Mouse (Mus musculus) adipocyte (in vitro differentiated cells): Measurements from ENCODE around the gene Rras2.
A peak's percentile ranks its signal among the peaks of the same experiment; 100 is the strongest.

Experiments used
- DNase-seq: peaks from one replicate; pipeline ENCODE4 v3.0.0-alpha.2; 2016; ENCODE audit warnings: low spot score

The Rras2 gene

GRCm38 (mm10) chr7:114114284-114114683 is 3.3 kb downstream of the Rras2 start:
- DNase-seq = no peak

DNA sequence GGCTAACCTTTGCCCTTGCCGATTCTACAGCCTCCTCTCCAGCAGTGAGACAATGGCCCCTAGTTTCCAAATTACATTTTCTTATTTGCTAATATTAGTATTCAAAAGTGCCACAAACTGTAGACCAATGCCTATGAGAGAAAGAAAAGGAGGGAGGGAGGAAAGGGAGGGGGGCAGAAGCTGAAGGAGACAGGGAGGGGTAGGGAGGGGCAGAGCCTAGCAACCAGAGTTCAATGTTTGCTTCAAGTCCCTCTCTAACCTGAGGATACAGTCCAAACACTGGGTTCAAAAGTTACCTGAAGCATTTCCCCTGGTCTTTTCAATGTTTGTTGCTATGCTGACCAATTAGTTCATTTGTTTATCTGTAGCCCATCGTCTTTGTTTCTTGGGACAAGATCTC is 7.1 kb downstream of the Rras2 start:
- DNase-seq = no peak

DNA sequence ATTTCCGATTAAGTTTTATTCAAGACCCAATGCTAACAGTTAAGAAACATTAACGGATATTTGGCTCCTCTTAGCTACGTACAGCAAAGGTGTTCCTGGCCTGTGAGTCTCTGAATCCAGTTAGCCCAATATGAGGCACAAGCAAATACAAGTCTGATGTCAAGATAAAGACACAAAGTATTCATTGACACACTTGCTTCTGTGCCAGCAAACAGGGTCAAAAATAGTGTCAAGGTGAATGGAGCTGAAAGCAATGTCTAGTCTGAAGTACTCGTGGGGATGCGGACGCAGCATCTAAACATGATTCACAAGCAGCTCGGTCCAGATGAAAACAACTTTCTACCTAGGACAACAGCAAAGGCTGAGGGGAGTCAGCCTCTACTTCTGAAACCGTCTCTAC is 11.7 kb downstream of the Rras2 start:
- no peak for DNase-seq

GRCm38 (mm10) chr7:114103629-114104347 is 13.8 kb downstream of the Rras2 start:
- DNase-seq = no peak

DNA sequence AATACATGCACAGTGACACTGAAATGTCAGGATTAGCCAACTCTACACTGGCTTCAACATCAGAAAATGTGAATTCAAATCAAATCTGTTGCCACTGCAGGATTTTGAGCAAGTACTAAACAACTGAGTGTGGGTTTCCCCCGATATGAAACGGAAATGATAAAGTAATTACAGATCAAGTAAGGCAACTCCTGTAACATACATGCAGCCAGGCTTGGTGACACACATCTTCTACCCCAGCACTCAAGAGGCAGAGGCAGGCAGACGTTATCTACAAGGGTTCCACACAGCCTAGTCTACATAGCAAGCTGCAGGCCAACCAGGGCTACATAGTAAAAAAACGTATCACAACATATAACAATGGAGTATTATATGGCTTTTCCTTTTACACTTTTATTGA is 14.4 kb downstream of the Rras2 start:
- DNase-seq = no peak

DNA sequence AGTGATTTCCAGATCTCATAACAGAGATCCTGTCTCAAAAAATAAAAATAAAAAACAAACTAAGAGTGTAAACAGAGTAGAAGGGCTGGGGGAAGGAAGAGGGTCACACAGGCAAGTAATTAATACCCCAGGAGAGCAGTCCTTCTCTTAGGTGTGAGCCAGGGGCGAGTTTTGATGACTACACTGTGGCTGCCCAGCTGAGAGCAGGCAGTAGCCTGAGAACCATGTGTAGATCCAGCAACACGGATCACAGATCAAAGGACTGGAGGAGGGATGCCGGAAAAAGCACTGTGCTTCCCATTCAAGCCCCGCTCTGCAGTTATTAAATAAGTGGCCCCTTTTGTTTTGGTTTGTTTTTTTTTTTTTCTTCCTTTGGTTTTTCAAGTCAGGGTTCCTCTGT is 15.0 kb downstream of the Rras2 start:
- DNase-seq = no peak

GRCm38 (mm10) chr7:114101412-114101811 is 16.2 kb downstream of the Rras2 start:
- DNase-seq = no peak

DNA sequence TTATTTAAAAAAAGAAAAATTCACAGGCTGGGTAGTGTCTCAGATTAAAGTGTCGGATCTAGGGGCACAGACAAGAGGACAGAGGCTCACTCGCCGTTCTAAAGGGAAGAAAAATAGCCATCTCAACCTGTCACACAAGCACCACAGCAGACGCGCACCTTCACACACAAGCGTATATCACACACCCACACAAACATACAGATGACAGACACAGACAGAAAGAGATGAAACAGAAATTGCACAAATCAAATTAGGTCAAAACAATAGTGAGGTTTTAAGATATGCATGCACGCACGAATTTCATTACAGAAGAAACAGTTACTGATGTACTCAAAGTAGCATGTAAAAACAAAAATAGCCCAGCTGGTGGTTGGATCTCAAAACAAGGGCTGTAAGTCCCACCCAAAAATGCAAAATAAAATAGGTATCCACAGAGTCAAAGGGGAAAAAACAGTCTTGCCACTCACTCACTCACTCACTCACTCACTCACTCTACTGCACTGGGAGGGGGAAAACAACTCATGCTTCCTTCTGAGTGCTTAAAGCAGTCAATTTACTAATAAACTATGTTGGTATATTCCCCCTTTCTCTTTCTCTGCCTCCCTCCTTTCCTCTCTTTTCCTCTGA is 23.9 kb downstream of the Rras2 start:
- no peak for DNase-seq

DNA sequence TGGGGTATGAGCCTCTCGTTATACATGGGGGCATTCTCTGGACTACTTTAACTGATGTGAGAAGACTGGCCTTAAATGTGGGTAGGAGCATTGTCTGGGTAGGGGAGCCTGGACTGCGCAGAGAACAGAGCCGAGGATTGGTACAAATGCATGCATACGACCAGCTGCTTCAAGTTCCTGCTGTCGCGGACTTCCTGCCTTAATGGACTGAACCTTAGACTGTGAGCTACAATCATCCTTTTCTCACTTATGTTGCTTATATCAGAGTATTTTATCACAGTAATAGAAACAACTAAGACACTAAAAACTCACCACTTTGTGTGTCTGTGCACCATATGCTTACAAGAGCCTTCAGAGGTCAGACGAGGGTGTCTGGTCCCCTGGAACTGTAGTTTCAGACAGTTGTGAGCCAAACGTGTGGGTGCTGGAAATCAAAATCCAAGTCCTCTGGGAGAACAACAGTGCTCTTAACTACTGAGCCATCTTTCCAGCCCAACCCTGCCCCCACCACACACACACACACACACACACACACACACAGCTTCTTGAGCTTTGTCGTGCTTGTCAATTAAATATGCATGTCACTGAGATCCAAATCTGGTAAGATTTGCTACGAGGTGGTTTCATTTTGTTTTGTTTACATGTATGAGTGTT is 26.6 kb downstream of the Rras2 start:
- DNase-seq = no peak

DNA sequence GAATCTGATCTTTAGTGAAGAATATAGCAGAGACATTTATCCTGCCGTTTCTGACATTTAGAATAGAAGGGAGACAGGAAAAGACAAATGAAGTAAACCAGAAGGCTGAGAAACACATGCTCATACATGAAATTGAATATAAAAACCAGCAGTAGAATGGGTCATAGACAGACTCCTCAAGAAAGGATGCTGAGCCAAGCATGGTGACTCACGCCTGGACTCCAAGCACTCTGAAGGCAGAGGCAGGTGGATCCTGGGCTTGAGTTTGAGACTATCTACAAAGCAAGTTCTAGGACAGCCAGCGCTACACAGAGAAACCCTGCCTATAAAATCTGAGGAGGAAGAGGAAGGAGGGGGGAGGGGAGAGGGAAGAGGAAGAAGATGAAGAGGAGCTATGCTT is 27.4 kb downstream of the Rras2 start:
- DNase-seq = no peak

DNA sequence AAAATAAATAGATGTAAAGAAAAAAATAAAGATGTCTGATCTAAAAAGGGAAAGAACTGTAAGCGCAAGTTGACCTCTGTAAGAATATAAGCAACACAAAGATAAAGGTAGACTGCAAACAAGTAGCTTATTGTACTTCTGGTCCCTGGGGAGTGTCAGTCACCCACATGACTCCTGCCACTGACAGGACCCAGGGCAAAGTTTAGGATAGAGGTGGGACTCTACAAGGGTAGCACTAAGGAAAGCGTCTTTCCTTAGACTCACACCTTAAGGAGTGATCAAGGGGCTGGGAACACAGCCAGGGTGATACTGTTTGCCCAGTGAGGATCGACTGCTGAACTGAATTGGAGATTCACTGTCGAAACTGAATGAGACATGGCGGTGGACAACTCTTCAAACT is 28.7 kb downstream of the Rras2 start:
- no peak for DNase-seq

DNA sequence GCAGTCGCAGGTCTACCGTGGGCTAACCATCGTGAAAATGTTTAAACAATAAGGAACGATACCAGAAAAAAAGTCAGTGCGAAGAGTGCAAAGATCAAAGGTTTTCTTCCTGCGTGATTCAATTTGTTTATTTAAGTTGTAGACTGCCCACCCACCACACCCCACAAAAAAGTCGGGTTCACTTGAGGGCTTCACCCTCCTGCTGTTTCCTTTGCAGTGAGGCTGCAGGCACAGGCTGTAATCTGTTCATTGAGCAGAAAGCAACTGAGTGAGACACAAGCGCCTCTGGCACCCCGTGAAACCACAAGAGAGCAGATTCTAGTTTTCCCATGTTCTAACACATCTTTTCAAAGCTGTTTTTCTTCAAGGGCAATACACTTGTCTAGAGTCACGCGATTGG is 29.6 kb downstream of the Rras2 start:
- no peak for DNase-seq

- DNase-seq = peak; percentile 48
Measured at GRCm38 (mm10) chr7:114087341-114087740, 30.2 kb downstream of the Rras2 start.

GRCm38 (mm10) chr7:114086021-114086710 is 31.4 kb downstream of the Rras2 start:
- DNase-seq = no peak

GRCm38 (mm10) chr7:114083760-114084159 is 33.8 kb downstream of the Rras2 start:
- no peak for DNase-seq

DNA sequence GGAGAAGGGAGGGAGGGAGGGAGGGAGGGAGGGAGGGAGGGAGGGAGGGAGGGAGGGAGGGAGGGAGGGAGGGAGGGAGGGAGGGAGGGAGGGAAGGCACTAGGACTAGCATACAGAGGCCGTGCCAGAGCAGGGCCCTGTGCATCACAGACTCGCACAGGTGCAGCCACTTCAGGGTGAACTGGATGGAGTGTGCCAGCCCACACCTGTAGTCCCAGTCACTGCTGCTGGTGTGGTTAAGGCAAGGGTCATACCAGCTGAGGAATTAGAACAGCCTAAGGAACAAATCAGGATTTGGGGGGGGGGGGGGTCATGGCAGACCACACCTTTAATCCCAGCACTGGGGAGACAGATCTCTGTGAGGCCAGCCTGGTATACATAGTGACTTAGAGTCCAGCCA is 34.5 kb downstream of the Rras2 start:
- DNase-seq = no peak

- no peak for DNase-seq
Measured at GRCm38 (mm10) chr7:114081633-114082420, 35.8 kb downstream of the Rras2 start.

GRCm38 (mm10) chr7:114080250-114080649 is 37.3 kb downstream of the Rras2 start:
- DNase-seq = no peak

GRCm38 (mm10) chr7:114079343-114079742 is 38.2 kb downstream of the Rras2 start:
- DNase-seq = no peak

- no peak for DNase-seq
Measured at GRCm38 (mm10) chr7:114074595-114074994, 43.0 kb downstream of the Rras2 start.

DNA sequence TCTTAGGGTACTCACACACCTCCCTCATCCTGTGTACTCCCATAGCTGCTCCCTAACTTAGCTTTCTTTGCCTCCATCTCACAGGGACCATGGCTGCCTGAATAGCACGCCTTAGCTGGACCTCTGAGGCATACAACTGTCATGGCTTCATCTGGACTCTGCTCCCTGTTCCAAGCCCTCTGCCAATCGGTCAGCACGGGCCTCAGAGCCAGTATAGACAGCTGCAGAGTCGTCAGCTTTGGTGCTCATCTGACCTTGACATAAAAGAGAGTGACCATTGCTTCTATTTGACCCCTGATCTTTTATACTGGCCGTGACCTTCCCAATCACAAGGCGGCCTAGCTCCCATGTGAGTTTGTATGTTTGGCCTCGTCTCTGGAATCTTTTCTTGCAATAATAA is 43.4 kb downstream of the Rras2 start:
- no peak for DNase-seq
